Mouse (Mus musculus) thymus, adult 2 months (tissue): ENCODE measurements at regions not wholly inside any gene's neighbourhood (a gene's known extent, or its start where the extent isn't known, plus 50 kb on each side); places are given as distances from the start of the nearest gene placed in this dataset.

Experiments used
- CTCF ChIP-seq: fragments of 200-500 bp; IDR thresholded peaks from 2 replicates; pipeline ENCODE4 v1.5.1; 2012; ENCODE audit warnings: mild to moderate bottlenecking, control low read depth, low read length, moderate library complexity, borderline replicate concordance; ENCODE audit not compliant: control insufficient read depth, poor library complexity, insufficient read depth; ENCODE audit errors: extremely low read depth
- POLR2A ChIP-seq: fragments of 200-500 bp; IDR thresholded peaks from 2 replicates; pipeline ENCODE4 v1.6.1; 2012; ENCODE audit warnings: mild to moderate bottlenecking, low read length, control low read depth, moderate library complexity; ENCODE audit not compliant: control insufficient read depth, poor library complexity, insufficient read depth; ENCODE audit errors: extremely low read depth

DNA sequence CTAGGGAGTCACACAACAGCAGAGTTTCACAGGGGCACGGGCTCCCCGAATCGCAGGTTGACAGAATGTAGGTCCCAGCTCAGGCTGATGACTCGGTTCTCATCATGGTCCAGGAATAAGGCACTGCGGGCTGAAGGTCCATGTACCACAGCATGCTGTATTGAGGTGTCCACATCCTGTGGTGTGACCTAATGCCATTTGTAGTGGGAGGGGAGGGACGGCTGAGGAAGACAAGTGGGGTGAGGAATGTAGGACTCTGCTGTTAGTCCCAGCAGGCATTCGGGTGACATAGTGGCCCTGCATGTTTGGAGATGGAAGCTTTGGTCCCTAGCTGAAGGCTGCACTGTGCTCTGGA lies 84.5 kb upstream of the Zc3h12a start:
- no peak for TF ChIP-seq POLR2A
- no peak for TF ChIP-seq CTCF
